8 mouse cellular contexts compared by ENCODE assay signal in genomic region chrX:135110866-135111265, GRCm38 (mm10).
DNase-seq lines count a peak whose midpoint lies in the region; TF ChIP-seq lines count a peak whose summit lies in the region.
"Not testable (repeated sequence)": the region's sequence is repeated elsewhere in the genome, so short reads cannot be mapped to it uniquely, and the experiment has no call there.

No protein-coding gene starts in this region.

- peak; percentile 56 for DNase-seq in 3T3-L1 (ENCODE audit: low read depth, low spot score)
- DNase-seq in adipocyte (ENCODE audit: low spot score) = peak; percentile 8
- peak; percentile 23 to 32 for DNase-seq in cerebellum, postnatal 4 days (ENCODE audit: low spot score in 2 of 2)
- DNase-seq in gastrocnemius, adult 2 months = peak; percentile 32
- DNase-seq in kidney, adult 2 months = peak; percentile 21
- peak; percentile 55 for DNase-seq in liver
- peak; percentile 44 for DNase-seq in naive thymus-derived CD4-positive, alpha-beta T cell, adult 2 months (ENCODE audit: low read depth)
- DNase-seq in telencephalon, adult 2 months (ENCODE audit: low read depth, low spot score) = peak; percentile 4

- H3K27ac ChIP-seq in gastrocnemius, adult 2 months; kidney, adult 2 months (ENCODE audit: insufficient read depth, low read depth, low read length): not testable (repeated sequence)

- H3K4me1 ChIP-seq in kidney, adult 2 months (ENCODE audit: control insufficient read depth, insufficient read depth, low read length) = not testable (repeated sequence)

- not testable (repeated sequence) for H3K4me3 ChIP-seq in gastrocnemius, adult 2 months; kidney, adult 2 months (ENCODE audit: insufficient read depth, low read depth, low read length)

- intact Hi-C loops in gastrocnemius, adult 2 months (cut with DNase I) = not testable (repeated sequence)

- not testable (repeated sequence) for H3K36me3 ChIP-seq in kidney, adult 2 months (ENCODE audit: control insufficient read depth, insufficient read depth, low read length)

- 20% methylated on average over 4 of the region's 4 CpGs for WGBS in kidney, adult 2 months

- not testable (repeated sequence) for TF ChIP-seq POLR2A in kidney, adult 2 months (IDR thresholded peaks at IDR 0.05; ENCODE audit: low read depth, low read length)

- peak; percentile 41 for TF ChIP-seq CTCF in gastrocnemius, adult 2 months (IDR thresholded peaks at IDR 0.05)
- TF ChIP-seq CTCF in kidney, adult 2 months (conservative IDR thresholded peaks at IDR 0.05; ENCODE audit: insufficient read depth, insufficient read length, low read depth, low read length) = peak; percentile 30

- H3K27me3 ChIP-seq in kidney, adult 2 months (replicated peaks; ENCODE audit: control insufficient read depth, insufficient read depth, low read length) = not testable (repeated sequence)

Comparison
In these comparisons a context has a peak if more than half of its experiments do, and no peak if none do; other contexts are left out.
1. DNase-seq: peak in every context shown above with its lines; median percentile 56 in 3T3-L1; 55 in liver; 44 in naive thymus-derived CD4-positive, alpha-beta T cell, adult 2 months; 32 in gastrocnemius, adult 2 months; 28 in cerebellum, postnatal 4 days; 21 in kidney, adult 2 months; 8 in adipocyte; 4 in telencephalon, adult 2 months.